Mouse (Mus musculus) cerebellum, adult 8-10 months (tissue): ENCODE results near the gene Impg1.
A peak's percentile ranks its signal among the peaks of the same experiment; 100 is the strongest.
"Not testable (repeated sequence)": the region's sequence is repeated elsewhere in the genome, so short reads cannot be mapped to it uniquely, and the experiment has no call there.

ENCODE experiments used
- DNase-seq: peaks from one replicate; pipeline ENCODE4 v3.0.0; 2022

Gene Impg1

GRCm38 (mm10) chr9:80342520-80342919 is 122.8 kb downstream of the Impg1 start:
- no peak for DNase-seq

GRCm38 (mm10) chr9:80341756-80342155 is 123.5 kb downstream of the Impg1 start:
- DNase-seq, result no peak

DNA sequence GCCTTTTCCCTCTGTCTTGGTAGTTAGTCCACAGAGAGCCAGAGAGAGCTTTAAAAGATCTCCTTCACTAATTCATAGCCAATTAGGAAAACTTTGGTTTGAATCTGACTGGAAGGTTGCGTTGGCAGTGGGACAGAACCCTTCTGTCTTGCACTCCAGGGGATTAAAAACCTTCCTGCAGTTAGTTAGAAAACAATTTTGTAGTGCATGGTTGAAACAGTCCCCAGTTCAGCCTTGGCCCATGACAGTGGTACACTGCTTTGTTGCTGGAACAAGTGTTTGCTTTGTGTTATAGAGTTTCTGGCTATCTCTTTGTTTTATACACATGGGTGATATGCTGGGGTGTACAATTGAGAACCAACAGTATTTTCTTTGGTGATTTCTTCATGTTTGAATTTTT is 124.4 kb downstream of the Impg1 start:
- DNase-seq, result no peak

- no peak for DNase-seq
Observed at GRCm38 (mm10) chr9:80338026-80338425, 127.3 kb downstream of the Impg1 start.

DNA sequence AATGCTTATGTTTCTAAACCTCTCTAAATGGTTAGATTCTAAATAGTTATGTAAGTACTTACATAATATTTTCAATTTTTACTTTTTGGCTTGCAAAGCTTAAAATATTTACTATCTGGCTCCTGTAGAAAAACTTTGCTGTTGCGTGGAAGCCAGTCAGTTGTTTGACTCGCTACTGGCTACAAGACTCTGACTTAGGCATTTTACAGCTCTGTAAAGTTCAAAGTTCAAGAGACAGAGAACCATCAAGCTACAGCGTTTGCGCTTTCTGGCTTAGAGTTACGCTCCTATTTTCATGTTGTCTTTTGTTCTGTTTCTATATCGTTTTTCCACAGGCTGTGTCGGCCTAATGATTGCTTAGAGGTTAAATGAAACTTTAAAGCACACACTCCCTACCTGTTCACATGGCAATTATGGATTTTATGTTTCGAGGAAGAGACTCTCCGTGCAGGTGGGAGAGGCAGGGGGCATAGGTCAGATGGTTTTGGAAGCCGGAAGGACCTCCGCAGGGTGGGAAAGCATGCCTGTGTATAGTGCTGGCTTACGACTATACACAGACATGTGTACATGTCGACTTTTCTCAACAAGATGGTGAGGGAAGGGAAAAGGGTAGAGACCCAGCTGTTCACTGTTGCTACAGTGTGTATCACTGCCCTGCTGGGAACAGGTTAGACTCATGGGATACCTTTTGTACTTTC is 129.5 kb downstream of the Impg1 start:
- DNase-seq, result no peak

- no peak for DNase-seq
Observed at GRCm38 (mm10) chr9:80333998-80334605, 131.2 kb downstream of the Impg1 start.

DNA sequence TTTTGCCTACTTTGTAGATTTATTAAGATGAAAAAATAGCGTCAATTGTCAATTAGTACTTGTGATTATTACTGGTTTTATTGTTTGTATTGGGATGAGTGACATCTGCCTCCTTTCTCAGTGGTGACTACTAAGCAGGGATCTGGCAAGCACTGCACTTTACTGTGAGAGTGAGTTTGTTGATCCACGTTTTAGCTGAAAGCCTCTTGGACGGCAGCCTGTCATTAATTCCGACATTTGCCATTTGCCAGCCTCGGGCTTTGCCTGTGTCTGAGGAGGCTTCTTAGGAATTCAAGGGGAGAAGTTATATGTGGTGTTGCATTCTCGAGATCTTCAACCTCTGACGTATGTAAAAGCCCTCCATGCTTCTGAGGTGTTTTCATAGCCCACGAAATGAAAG is 131.8 kb downstream of the Impg1 start:
- no peak for DNase-seq

GRCm38 (mm10) chr9:80332153-80332552 is 133.1 kb downstream of the Impg1 start:
- DNase-seq, result peak; percentile 18

DNA sequence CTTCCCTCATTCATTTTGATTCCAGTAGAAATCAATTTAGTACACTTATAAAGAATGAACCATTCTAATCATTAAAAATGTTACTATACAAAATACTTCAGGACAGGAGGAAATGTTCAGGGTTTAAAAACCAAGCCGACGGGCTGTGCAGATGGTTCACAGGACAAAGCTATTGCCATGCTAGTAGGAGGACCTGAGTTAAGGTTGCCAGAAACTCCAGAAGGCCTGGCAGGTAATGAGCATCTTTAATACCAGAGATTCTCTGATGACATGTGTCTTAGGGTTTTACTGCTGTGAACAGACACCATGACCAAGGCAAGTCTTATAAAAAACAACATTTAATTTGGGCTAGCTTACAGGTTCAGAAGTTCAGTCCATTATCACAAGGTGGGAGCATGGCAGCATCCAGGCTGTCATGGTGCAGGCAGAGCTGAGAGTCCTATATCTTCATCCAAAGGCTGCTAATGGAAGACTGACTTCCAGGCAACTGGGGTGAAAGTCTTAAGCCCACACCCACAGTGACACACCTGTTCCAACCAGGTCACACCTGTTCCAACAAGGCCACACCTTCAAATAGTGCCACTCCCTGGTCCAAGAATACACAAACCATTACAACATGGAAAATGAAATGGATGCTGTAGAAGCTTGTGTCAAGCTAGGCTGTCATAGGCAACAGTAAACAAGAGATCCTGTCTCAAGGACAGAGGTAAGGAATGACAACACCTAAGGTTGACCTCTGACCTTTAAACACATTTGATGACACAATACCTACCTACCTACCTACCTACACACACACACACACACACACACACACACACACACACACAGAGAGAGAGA is 144.0 kb downstream of the Impg1 start:
- DNase-seq, result not testable (repeated sequence)

DNA sequence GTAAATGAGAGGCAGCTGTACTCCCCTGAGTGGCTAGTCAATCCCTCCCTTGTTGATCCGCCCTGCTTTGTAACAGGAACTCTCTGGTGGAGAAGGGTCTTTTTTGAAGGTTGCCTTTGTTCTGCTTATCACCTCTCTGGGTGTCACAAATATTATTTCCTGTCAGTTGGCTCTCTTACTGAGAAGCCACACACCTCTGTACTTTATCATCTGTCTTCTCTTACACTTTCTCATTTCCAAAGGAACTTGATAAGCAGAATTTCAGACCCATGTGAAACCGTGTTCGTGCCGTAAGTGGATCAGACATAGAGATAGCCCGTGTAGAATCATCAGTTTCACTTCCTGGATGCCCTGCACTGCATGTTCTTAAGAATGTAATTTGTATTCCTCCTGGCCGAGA is 147.3 kb downstream of the Impg1 start:
- no peak for DNase-seq

DNA sequence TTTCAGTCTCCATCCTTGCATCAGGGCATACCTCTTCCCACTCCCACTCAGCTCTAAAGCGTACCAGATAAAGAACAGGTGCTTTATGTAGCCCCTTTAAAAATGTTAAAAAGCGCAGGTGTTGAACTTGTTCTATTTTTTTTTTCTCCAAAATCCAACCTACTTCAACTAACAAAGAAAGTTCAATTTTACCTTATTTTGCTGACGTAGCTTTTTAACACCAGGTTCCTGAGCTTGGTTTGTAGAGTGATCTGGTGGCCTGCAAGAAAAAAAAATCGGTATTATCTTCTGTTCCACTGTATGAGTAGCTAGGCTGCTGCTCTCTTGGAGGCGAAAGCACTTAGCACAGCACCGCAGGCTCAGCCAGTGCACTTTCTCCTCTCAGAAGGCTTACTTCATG is 149.4 kb downstream of the Impg1 start:
- no peak for DNase-seq

- no peak for DNase-seq
Observed at GRCm38 (mm10) chr9:80313610-80314009, 151.7 kb downstream of the Impg1 start.

GRCm38 (mm10) chr9:80307629-80308028 is 157.7 kb downstream of the Impg1 start:
- no peak for DNase-seq

- no peak for DNase-seq
Observed at GRCm38 (mm10) chr9:80306853-80307252, 158.4 kb downstream of the Impg1 start.

DNA sequence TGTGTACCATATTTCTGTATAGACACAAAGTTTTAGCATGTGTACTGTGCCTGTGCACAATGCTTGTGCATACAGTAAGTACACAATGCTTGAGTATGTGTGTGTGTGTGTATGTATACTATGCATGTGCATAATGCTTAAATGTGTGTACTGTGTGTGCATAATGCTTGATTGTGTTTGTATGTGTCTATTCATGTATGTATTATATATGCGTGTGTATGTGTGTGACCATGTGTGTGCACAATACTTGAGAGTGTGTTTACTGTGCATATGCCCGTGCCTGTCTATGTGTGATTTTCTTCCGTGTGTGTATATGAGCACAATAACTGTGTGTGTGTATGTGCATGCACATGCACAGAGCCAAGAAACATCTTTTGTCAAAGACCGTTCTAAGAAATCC is 158.9 kb downstream of the Impg1 start:
- no peak for DNase-seq

- no peak for DNase-seq
Observed at GRCm38 (mm10) chr9:80303518-80303917, 161.8 kb downstream of the Impg1 start.

DNA sequence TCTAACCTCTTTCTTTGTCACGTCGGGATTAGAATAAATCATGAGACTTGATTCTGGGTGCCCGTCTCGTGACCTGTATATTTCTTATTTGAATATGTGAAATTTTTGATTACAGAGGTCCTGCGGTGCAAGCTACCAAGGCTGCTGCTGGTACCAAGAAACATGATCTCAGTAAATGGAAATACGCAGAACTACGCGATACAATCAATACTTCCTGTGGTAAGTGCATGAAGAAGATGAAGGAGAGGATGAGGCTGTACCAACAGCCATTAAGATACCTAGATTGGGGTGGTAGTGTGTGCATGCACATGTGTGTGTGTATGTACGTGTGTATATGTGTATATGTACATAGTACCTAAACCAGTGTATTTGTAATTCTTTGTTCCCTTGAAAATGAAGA is 166.2 kb downstream of the Impg1 start:
- no peak for DNase-seq

DNA sequence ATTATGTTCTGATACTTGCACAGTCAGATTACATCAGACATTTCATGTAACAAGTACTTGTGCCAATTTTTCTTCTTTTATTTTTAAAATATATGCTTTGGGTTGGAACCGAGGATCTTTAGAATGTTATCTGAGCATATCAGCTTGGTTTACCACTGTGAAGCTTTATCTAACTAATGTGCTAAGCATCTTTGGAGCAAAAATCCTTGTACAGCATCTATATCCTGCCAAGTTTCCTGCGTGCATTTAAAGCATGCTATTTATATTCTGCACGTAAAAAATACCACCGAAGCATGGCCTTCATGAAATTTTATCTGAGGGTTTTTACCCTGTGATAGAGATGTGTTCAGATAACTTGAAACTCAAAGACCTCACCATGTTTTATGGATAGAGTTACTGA is 169.2 kb downstream of the Impg1 start:
- no peak for DNase-seq

GRCm38 (mm10) chr9:80293056-80293584 is 172.2 kb downstream of the Impg1 start:
- no peak for DNase-seq

GRCm38 (mm10) chr9:80286845-80287244 is 178.4 kb downstream of the Impg1 start:
- no peak for DNase-seq

DNA sequence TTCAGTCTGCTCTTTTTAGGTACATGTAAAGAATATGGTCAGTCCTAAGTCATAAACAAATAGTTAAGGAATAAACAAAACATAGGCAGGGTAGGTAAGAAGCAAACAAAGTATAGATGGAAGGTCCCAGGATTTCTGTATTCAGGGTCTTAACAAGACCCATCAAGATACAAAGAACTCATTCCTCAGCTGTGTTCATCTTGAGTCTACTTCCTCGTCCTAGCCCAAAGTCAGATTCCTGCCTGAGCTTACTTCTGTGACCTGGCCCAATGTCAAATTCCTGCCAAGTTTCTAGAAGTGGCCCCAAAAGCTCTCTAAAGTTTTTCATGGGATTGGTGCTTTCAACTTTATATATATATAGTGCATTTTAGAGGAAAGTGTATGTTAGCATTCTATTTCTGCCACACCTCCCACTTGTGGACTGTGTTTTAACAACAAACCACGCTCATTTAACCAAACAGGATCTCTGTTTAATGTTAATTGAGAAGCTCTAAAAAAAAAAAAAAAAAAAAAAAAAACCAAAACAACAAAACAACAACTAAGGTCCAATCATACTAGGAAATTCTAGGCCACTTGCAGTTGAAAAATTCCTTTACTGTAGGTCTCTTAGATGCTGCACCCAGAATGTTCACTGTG is 180.6 kb downstream of the Impg1 start:
- DNase-seq, result no peak

GRCm38 (mm10) chr9:80282426-80282825 is 182.9 kb downstream of the Impg1 start:
- no peak for DNase-seq

DNA sequence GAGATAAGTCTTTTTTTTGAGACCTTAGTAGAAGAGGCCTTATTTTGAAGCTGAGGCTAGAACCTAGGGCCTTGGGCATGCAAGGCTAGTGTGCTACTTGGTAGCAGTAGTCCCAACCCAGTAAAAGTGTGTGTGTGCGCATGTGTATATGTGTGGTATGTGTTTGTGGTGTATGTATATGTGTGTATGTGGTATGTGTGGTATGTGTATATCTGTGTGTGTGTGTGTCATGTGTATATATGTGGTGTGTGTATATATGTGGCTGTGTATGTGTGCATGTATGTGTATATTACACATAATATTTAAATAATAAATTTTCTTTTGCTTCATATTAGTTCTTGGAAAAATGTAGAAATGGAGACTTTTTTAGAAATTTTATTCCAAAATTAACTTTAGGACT is 184.6 kb downstream of the Impg1 start:
- DNase-seq, result no peak
